Mouse (Mus musculus): ENCODE data around the gene Ttc30b. TPM values are rescaled to one million over a fixed set of nuclear protein-coding genes. Genes with fewer than 3 reads are reported as not detected.
A peak's percentile ranks its signal among the peaks of the same experiment; 100 is the strongest.
"Not testable (repeated sequence)": the region's sequence is repeated elsewhere in the genome, so short reads cannot be mapped to it uniquely, and the experiment has no call there.

The Ttc30b gene
- polyA plus RNA-seq, 1 experiment from 2014 or later: 21.7 TPM

DNA sequence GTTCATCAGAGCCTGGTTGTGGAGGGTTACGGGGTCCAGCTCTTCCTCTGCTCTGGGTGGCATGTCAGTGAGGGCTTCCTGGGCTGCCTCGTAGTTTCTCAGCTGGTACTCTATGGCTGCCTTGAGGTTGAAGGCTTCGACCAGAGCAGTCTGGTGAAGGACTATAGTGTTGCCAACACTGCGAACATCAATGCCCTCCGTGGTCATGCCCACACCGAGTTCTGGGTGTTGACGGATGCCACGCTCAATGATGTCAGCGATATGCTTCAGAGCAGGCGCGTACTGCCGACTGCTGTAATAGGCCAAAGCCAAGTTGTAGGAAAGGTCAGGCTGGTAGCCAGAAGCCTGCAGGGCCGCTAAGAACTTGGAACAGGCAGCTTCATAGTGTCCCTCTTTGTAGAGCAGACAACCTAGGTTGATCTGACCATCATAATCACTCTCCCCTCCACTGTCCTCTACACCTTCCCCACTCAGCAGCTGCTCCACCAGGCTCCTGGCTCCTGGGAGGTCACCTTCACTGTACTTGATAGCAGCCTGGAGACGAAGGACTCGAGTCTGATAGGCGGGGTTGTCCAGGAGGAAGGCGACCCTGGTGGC, 767 bp downstream of the Ttc30b start:
- H3K27me3 ChIP-seq; H3K36me3 ChIP-seq; ATAC-seq (ENCODE audit: insufficient number of reproducible peaks, low FRiP score, low TSS enrichment, low read depth); H3K27ac ChIP-seq (replicated peaks); H3K9me3 ChIP-seq (replicated peaks); H3K4me1 ChIP-seq; H3K9ac ChIP-seq: not testable (repeated sequence)
- Histone ChIP-seq H3K4me3 (replicated peaks) (peak overlapping the region; percentile 51), H3K4me2 (replicated peaks) (peak overlapping the region; percentile 56)
- WGBS: 65% methylated on average over 17 of the region's 17 CpGs

DNA sequence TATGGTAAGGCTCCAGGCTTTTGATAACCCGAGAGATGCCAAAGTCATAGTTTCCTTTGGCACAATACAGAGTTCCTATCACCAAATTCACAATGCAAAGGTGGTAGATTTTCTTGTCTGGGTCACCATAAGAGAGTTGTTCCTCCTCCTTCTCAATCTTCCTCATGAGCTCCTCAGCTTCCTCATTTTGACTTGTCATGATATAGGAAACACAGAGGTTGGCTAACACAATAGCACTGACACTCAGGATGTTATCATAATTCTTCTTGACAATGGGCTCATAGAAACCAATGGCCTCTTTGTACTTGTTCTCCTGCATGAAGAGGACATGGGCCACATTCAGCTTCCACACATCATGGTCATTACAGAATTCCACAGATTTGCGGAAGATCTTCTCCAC, 1.7 kb downstream of the Ttc30b start:
- 85% methylated on average over 2 of the region's 2 CpGs for WGBS
- H3K27me3 ChIP-seq; H3K9me3 ChIP-seq (replicated peaks); H3K27ac ChIP-seq (replicated peaks); H3K4me2 ChIP-seq (replicated peaks); H3K4me1 ChIP-seq; ATAC-seq (ENCODE audit: insufficient number of reproducible peaks, low FRiP score, low TSS enrichment, low read depth); H3K36me3 ChIP-seq; H3K9ac ChIP-seq; H3K4me3 ChIP-seq (replicated peaks): not testable (repeated sequence)

GRCm38 (mm10) chr2:75933541-75933940, 4.8 kb downstream of the Ttc30b start:
- Histone ChIP-seq H3K27ac (replicated peaks) (peak overlapping the region; percentile 34), H3K4me2 (replicated peaks) (no peak overlapping the region), H3K4me1 (peaks cover 3% of the 10 kb centered on the region; the same call in 1 of the 2 replicates), H3K9me3 (replicated peaks) (no peaks in the 10 kb centered on the region), H3K36me3 (no peaks in the 10 kb centered on the region), H3K4me3 (replicated peaks) (no peak overlapping the region), H3K27me3 (no peaks in the 10 kb centered on the region), H3K9ac (no peak overlapping the region)
- WGBS: 27% methylated on average over 7 of the region's 7 CpGs
- ATAC-seq (ENCODE audit: insufficient number of reproducible peaks, low FRiP score, low TSS enrichment, low read depth): no peak

DNA sequence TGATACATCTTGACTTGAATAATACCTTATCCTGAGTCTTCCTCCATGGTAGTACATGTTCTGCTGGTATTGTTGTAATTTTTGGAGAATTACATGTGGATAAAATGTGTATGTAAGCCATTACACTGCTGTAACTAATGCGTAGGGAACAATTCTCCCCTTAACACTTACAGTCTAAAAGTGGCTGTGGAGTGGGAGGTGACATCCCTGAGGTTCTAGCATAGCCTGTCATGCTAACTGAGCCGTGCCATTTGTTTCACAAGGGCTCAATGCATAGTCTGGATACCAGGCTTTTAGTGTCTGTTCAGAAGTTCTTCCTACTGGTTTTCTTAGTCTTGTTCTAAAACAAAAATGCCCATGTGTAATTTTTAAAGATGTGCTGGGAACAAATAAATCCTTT, 7.4 kb downstream of the Ttc30b start:
- no peaks in the 10 kb centered on the region for H3K27me3 ChIP-seq
- no peak overlapping the region for H3K4me2 ChIP-seq (replicated peaks)
- no peak overlapping the region for H3K9ac ChIP-seq
- no peak for ATAC-seq (ENCODE audit: insufficient number of reproducible peaks, low FRiP score, low TSS enrichment, low read depth)
- 82% methylated on average over 2 of the region's 2 CpGs for WGBS
- H3K4me1 ChIP-seq: no peaks in the 10 kb centered on the region
- H3K27ac ChIP-seq (replicated peaks): no peak overlapping the region
- H3K36me3 ChIP-seq: 0 out of 2 replicates have a peak, but pooled peaks cover 15% of the 10 kb centered on the region
- no peaks in the 10 kb centered on the region for H3K9me3 ChIP-seq (replicated peaks)
- H3K4me3 ChIP-seq (replicated peaks): no peak overlapping the region

- H3K4me1 ChIP-seq: no peaks in the 10 kb centered on the region
- no peak overlapping the region for H3K4me3 ChIP-seq (replicated peaks)
- WGBS: 88% methylated on average over 6 of the region's 6 CpGs
- H3K4me2 ChIP-seq (replicated peaks): no peak overlapping the region
- H3K27me3 ChIP-seq: no peaks in the 10 kb centered on the region
- no peak overlapping the region for H3K27ac ChIP-seq (replicated peaks)
- 0 out of 2 replicates have a peak, but pooled peaks cover 15% of the 10 kb centered on the region for H3K36me3 ChIP-seq
- no peaks in the 10 kb centered on the region for H3K9me3 ChIP-seq (replicated peaks)
- H3K9ac ChIP-seq: no peak overlapping the region
- no peak for ATAC-seq (ENCODE audit: insufficient number of reproducible peaks, low FRiP score, low TSS enrichment, low read depth)
These were observed 8.5 kb downstream of the Ttc30b start for GRCm38 (mm10) chr2:75929786-75930444.

GRCm38 (mm10) chr2:75929141-75929540, 9.2 kb downstream of the Ttc30b start:
- Histone ChIP-seq H3K36me3 (0 out of 2 replicates have a peak, but pooled peaks cover 15% of the 10 kb centered on the region), H3K4me3 (replicated peaks) (no peak overlapping the region), H3K4me2 (replicated peaks) (no peak overlapping the region), H3K9me3 (replicated peaks) (no peaks in the 10 kb centered on the region), H3K4me1 (no peaks in the 10 kb centered on the region), H3K27ac (replicated peaks) (no peak overlapping the region), H3K27me3 (no peaks in the 10 kb centered on the region), H3K9ac (no peak overlapping the region)
- ATAC-seq (ENCODE audit: insufficient number of reproducible peaks, low FRiP score, low TSS enrichment, low read depth): no peak
- WGBS: 88% methylated on average over 2 of the region's 2 CpGs

GRCm38 (mm10) chr2:75928011-75928410, 10.4 kb downstream of the Ttc30b start:
- WGBS: 89% methylated on average over 3 of the region's 3 CpGs
- Histone ChIP-seq H3K4me3 (replicated peaks) (no peak overlapping the region), H3K27me3 (no peaks in the 10 kb centered on the region), H3K4me1 (no peaks in the 10 kb centered on the region), H3K4me2 (replicated peaks) (no peak overlapping the region), H3K9ac (no peak overlapping the region), H3K36me3 (0 out of 2 replicates have a peak, but pooled peaks cover 15% of the 10 kb centered on the region), H3K27ac (replicated peaks) (no peak overlapping the region), H3K9me3 (replicated peaks) (no peaks in the 10 kb centered on the region)
- no peak for ATAC-seq (ENCODE audit: insufficient number of reproducible peaks, low FRiP score, low TSS enrichment, low read depth)

GRCm38 (mm10) chr2:75926061-75926460, 12.3 kb downstream of the Ttc30b start:
- 73% methylated on average over 5 of the region's 5 CpGs for WGBS
- Histone ChIP-seq H3K4me3 (replicated peaks) (no peak overlapping the region), H3K4me1 (no peaks in the 10 kb centered on the region), H3K9me3 (replicated peaks) (no peaks in the 10 kb centered on the region), H3K4me2 (replicated peaks) (no peak overlapping the region), H3K27ac (replicated peaks) (no peak overlapping the region), H3K9ac (no peak overlapping the region), H3K36me3 (0 out of 2 replicates have a peak, but pooled peaks cover 15% of the 10 kb centered on the region), H3K27me3 (no peaks in the 10 kb centered on the region)
- no peak for ATAC-seq (ENCODE audit: insufficient number of reproducible peaks, low FRiP score, low TSS enrichment, low read depth)

GRCm38 (mm10) chr2:75923807-75924340, 14.5 kb downstream of the Ttc30b start:
- H3K36me3 ChIP-seq: 0 out of 2 replicates have a peak, but pooled peaks cover 15% of the 10 kb centered on the region
- H3K27ac ChIP-seq (replicated peaks): no peak overlapping the region
- WGBS: 85% methylated on average over 4 of the region's 4 CpGs
- no peak overlapping the region for H3K4me2 ChIP-seq (replicated peaks)
- no peak overlapping the region for H3K9ac ChIP-seq
- H3K4me1 ChIP-seq: no peaks in the 10 kb centered on the region
- no peak for ATAC-seq (ENCODE audit: insufficient number of reproducible peaks, low FRiP score, low TSS enrichment, low read depth)
- no peak overlapping the region for H3K4me3 ChIP-seq (replicated peaks)
- H3K9me3 ChIP-seq (replicated peaks): no peaks in the 10 kb centered on the region
- no peaks in the 10 kb centered on the region for H3K27me3 ChIP-seq

GRCm38 (mm10) chr2:75915040-75915439, 23.3 kb downstream of the Ttc30b start:
- H3K27ac ChIP-seq (replicated peaks): no peak overlapping the region
- no peak overlapping the region for H3K4me3 ChIP-seq (replicated peaks)
- no peak overlapping the region for H3K4me2 ChIP-seq (replicated peaks)
- no peak overlapping the region for H3K9ac ChIP-seq
- ATAC-seq (ENCODE audit: insufficient number of reproducible peaks, low FRiP score, low TSS enrichment, low read depth): no peak
- WGBS: 87% methylated on average over 3 of the region's 3 CpGs
- peaks cover 15% of the 10 kb centered on the region for H3K36me3 ChIP-seq
- no peaks in the 10 kb centered on the region for H3K9me3 ChIP-seq (replicated peaks)
- H3K27me3 ChIP-seq: no peaks in the 10 kb centered on the region
- no peaks in the 10 kb centered on the region for H3K4me1 ChIP-seq

DNA sequence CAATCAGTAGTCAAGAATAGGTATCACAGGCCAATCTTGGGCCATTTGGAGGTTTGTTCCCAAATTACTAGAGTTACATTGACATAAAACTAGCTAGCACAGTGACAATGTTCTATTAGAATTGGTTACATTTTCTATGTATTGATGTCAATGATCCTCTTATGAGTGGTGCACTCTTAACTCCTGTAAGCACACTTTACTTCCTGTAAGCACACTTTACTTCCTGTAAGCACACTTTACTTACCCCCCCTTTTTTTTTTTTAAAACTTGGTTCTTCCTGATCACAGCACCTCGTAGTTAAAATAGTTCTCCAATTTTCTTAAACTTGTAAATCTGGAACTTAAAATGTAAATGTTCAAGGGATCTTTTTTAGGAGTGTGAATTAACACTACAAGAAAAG, 31.2 kb downstream of the Ttc30b start:
- 81% methylated on average over 1 of the region's 1 CpGs for WGBS
- no peak overlapping the region for H3K4me3 ChIP-seq (replicated peaks)
- no peak overlapping the region for H3K27ac ChIP-seq (replicated peaks)
- ATAC-seq (ENCODE audit: insufficient number of reproducible peaks, low FRiP score, low TSS enrichment, low read depth): no peak
- H3K4me2 ChIP-seq (replicated peaks): no peak overlapping the region
- no peak overlapping the region for H3K9ac ChIP-seq
- no peaks in the 10 kb centered on the region for H3K27me3 ChIP-seq
- H3K4me1 ChIP-seq: no peaks in the 10 kb centered on the region
- H3K9me3 ChIP-seq (replicated peaks): no peaks in the 10 kb centered on the region
- H3K36me3 ChIP-seq: peaks cover 13% of the 10 kb centered on the region; the same call in 1 of the 2 replicates
